Mouse (Mus musculus): ENCODE measurements around the gene Ebi3.
A peak's percentile ranks its signal among the peaks of the same experiment; 100 is the strongest.
"Not testable (repeated sequence)": the region's sequence is repeated elsewhere in the genome, so short reads cannot be mapped to it uniquely, and the experiment has no call there.

The Ebi3 gene

GRCm38 (mm10) chr17:55952447-55953027 lies at the start of gene Ebi3:
TSS of gene Ebi3 (plus strand) at chr17:55952640.
- DNase-seq (ENCODE audit: low read depth, low spot score) = no peak

GRCm38 (mm10) chr17:55903087-55903486 lies 49.4 kb upstream of the Ebi3 start:
- no peak for DNase-seq (ENCODE audit: low read depth, low spot score)

GRCm38 (mm10) chr17:55903687-55904086 lies 48.8 kb upstream of the Ebi3 start:
- DNase-seq (ENCODE audit: low read depth, low spot score) = no peak

- DNase-seq (ENCODE audit: low read depth, low spot score) = no peak
Measured at GRCm38 (mm10) chr17:55904131-55904530, 48.3 kb upstream of the Ebi3 start.

- no peak for DNase-seq (ENCODE audit: low read depth, low spot score)
Measured at GRCm38 (mm10) chr17:55906669-55907068, 45.8 kb upstream of the Ebi3 start.

- DNase-seq (ENCODE audit: low read depth, low spot score) = peak; percentile 75
Measured at GRCm38 (mm10) chr17:55931553-55932502, 20.6 kb upstream of the Ebi3 start.

GRCm38 (mm10) chr17:55932635-55933034 lies 19.8 kb upstream of the Ebi3 start:
- DNase-seq (ENCODE audit: low read depth, low spot score) = no peak

- no peak for DNase-seq (ENCODE audit: low read depth, low spot score)
Measured at GRCm38 (mm10) chr17:55933191-55933590, 19.2 kb upstream of the Ebi3 start.

GRCm38 (mm10) chr17:55944387-55944865 lies 8.0 kb upstream of the Ebi3 start:
- not testable (repeated sequence) for DNase-seq (ENCODE audit: low read depth, low spot score)

GRCm38 (mm10) chr17:55944866-55945682 lies 7.4 kb upstream of the Ebi3 start:
- peak; percentile 84 for DNase-seq (ENCODE audit: low read depth, low spot score)

GRCm38 (mm10) chr17:55945696-55946095 lies 6.7 kb upstream of the Ebi3 start:
- DNase-seq (ENCODE audit: low read depth, low spot score) = no peak

GRCm38 (mm10) chr17:55948647-55949046 lies 3.8 kb upstream of the Ebi3 start:
- DNase-seq (ENCODE audit: low read depth, low spot score) = no peak

- no peak for DNase-seq (ENCODE audit: low read depth, low spot score)
Measured at GRCm38 (mm10) chr17:55949400-55949799, 3.0 kb upstream of the Ebi3 start, which contains the start of gene Zfp119b. TSS of gene Zfp119b (minus strand) at chr17:55949500.

GRCm38 (mm10) chr17:55950601-55951000 lies 1.8 kb upstream of the Ebi3 start:
- no peak for DNase-seq (ENCODE audit: low read depth, low spot score)

GRCm38 (mm10) chr17:55952041-55952440 lies 399 bp upstream of the Ebi3 start:
- DNase-seq (ENCODE audit: low read depth, low spot score) = no peak

GRCm38 (mm10) chr17:55953751-55954150 lies 1.3 kb downstream of the Ebi3 start:
- no peak for DNase-seq (ENCODE audit: low read depth, low spot score)

- no peak for DNase-seq (ENCODE audit: low read depth, low spot score)
Measured at GRCm38 (mm10) chr17:55954229-55954628, 1.8 kb downstream of the Ebi3 start.

- no peak for DNase-seq (ENCODE audit: low read depth, low spot score)
Measured at GRCm38 (mm10) chr17:55956129-55956528, 3.7 kb downstream of the Ebi3 start.

GRCm38 (mm10) chr17:55956591-55956990 lies 4.2 kb downstream of the Ebi3 start:
- DNase-seq (ENCODE audit: low read depth, low spot score) = no peak

GRCm38 (mm10) chr17:55957168-55957567 lies 4.7 kb downstream of the Ebi3 start:
- peak; percentile 73 for DNase-seq (ENCODE audit: low read depth, low spot score)

GRCm38 (mm10) chr17:55957726-55958583 lies 5.5 kb downstream of the Ebi3 start:
- no peak for DNase-seq (ENCODE audit: low read depth, low spot score)

Measured in CD4-positive helper T cell, adult 2 months (primary cell).